Mouse (Mus musculus): ENCODE results near the gene Ralgapa1. TPM values are rescaled to one million over a fixed set of nuclear protein-coding genes. Genes with fewer than 3 reads are reported as not detected.
"Not testable (repeated sequence)": the region's sequence is repeated elsewhere in the genome, so short reads cannot be mapped to it uniquely, and the experiment has no call there.

Ralgapa1 gene
- total RNA-seq, 1 experiment from 2014 or later: 85.0 TPM

- no peak for DNase-seq
These were observed 20.8 kb downstream of the Ralgapa1 start for GRCm38 (mm10) chr12:55800144-55800543.

- peak; percentile 17 for DNase-seq
These were observed 22.2 kb downstream of the Ralgapa1 start for GRCm38 (mm10) chr12:55798745-55799144.

- no peak for DNase-seq
These were observed 23.9 kb downstream of the Ralgapa1 start for GRCm38 (mm10) chr12:55797103-55797502.

- DNase-seq: not testable (repeated sequence)
These were observed 26.5 kb downstream of the Ralgapa1 start for GRCm38 (mm10) chr12:55794485-55794884.

- DNase-seq: no peak
These were observed 35.7 kb downstream of the Ralgapa1 start for GRCm38 (mm10) chr12:55785252-55785651.

- DNase-seq: no peak
These were observed 38.3 kb downstream of the Ralgapa1 start for GRCm38 (mm10) chr12:55782662-55783061.

- DNase-seq: peak; percentile 63
These were observed 42.7 kb downstream of the Ralgapa1 start for GRCm38 (mm10) chr12:55778301-55778700.

- no peak for DNase-seq
These were observed 43.6 kb downstream of the Ralgapa1 start for GRCm38 (mm10) chr12:55777356-55777755.

GRCm38 (mm10) chr12:55774316-55774715, 46.7 kb downstream of the Ralgapa1 start:
- DNase-seq: no peak

- DNase-seq: peak; percentile 8
These were observed 100.6 kb downstream of the Ralgapa1 start for GRCm38 (mm10) chr12:55720319-55720718.

GRCm38 (mm10) chr12:55705881-55706280, 115.1 kb downstream of the Ralgapa1 start:
- DNase-seq: no peak

GRCm38 (mm10) chr12:55666699-55667098, 154.3 kb downstream of the Ralgapa1 start:
- no peak for DNase-seq

GRCm38 (mm10) chr12:55663194-55663593, 157.8 kb downstream of the Ralgapa1 start:
- DNase-seq: not testable (repeated sequence)

- DNase-seq: no peak
These were observed 172.9 kb downstream of the Ralgapa1 start for GRCm38 (mm10) chr12:55648011-55648525.

- DNase-seq: peak; percentile 31
These were observed 194.3 kb downstream of the Ralgapa1 start for GRCm38 (mm10) chr12:55626711-55627110.

GRCm38 (mm10) chr12:55623254-55623653, 197.7 kb downstream of the Ralgapa1 start:
- DNase-seq: no peak

GRCm38 (mm10) chr12:55622615-55623245, 198.2 kb downstream of the Ralgapa1 start:
- DNase-seq: no peak

- DNase-seq: no peak
These were observed 200.6 kb downstream of the Ralgapa1 start for GRCm38 (mm10) chr12:55620321-55620720.

GRCm38 (mm10) chr12:55610812-55611211, 210.2 kb downstream of the Ralgapa1 start:
- no peak for DNase-seq

- DNase-seq: no peak
These were observed 213.1 kb downstream of the Ralgapa1 start for GRCm38 (mm10) chr12:55607902-55608301.

- DNase-seq: no peak
These were observed 216.6 kb downstream of the Ralgapa1 start for GRCm38 (mm10) chr12:55604411-55604810.

GRCm38 (mm10) chr12:55600503-55600994, 220.4 kb downstream of the Ralgapa1 start:
- DNase-seq: no peak

- peak; percentile 86 for DNase-seq
These were observed 221.1 kb downstream of the Ralgapa1 start for GRCm38 (mm10) chr12:55599639-55600502.
